Mouse (Mus musculus): ENCODE measurements around the gene Zfp526. TPM values are rescaled to one million over a fixed set of nuclear protein-coding genes. Genes with fewer than 3 reads are reported as not detected.

Gene Zfp526
- polyA plus RNA-seq, 1 experiment, result 13.9 TPM

GRCm38 (mm10) chr7:25274996-25275395 lies 53.8 kb downstream of the Zfp526 start:
- Histone ChIP-seq H3K27ac (ENCODE audit: control insufficient read depth, insufficient read depth, low read depth, low read length, poor library complexity) (no peak overlapping the region), H3K4me1 (ENCODE audit: control insufficient read depth, insufficient read depth, low read length) (peaks cover 7% of the 10 kb centered on the region)
- 81% methylated on average over 3 of the region's 3 CpGs for WGBS

GRCm38 (mm10) chr7:25275555-25276298 lies 54.5 kb downstream of the Zfp526 start:
- H3K4me3 ChIP-seq (replicated peaks; ENCODE audit: control insufficient read depth, low read depth, low read length), result no peak overlapping the region
- no peak overlapping the region for H3K27ac ChIP-seq (ENCODE audit: control insufficient read depth, insufficient read depth, low read depth, low read length, poor library complexity)
- H3K4me1 ChIP-seq (ENCODE audit: control insufficient read depth, insufficient read depth, low read length), result peaks cover 8% of the 10 kb centered on the region
- 81% methylated on average over 9 of the region's 9 CpGs for WGBS
- TF ChIP-seq POLR2A (IDR thresholded peaks at IDR 0.05; ENCODE audit: borderline replicate concordance, control insufficient read depth, low read depth, low read length) (no peak), CTCF (IDR thresholded peaks at IDR 0.05; ENCODE audit: control insufficient read depth, insufficient read depth, low read length) (no peak)

More at GRCm38 (mm10) chr7:25274996-25275395, 53.8 kb downstream of the Zfp526 start:
- no peak overlapping the region for H3K4me3 ChIP-seq (replicated peaks; ENCODE audit: control insufficient read depth, low read depth, low read length)
- no peak for TF ChIP-seq CTCF (IDR thresholded peaks at IDR 0.05; ENCODE audit: control insufficient read depth, insufficient read depth, low read length)
- no peak for TF ChIP-seq POLR2A (IDR thresholded peaks at IDR 0.05; ENCODE audit: borderline replicate concordance, control insufficient read depth, low read depth, low read length)

Other genes with a start within 250 kb of the Zfp526 start
- gene Rabac1, start 248.7 kb upstream of the Zfp526 start, polyA plus RNA-seq (2011; ENCODE audit: insufficient read depth, insufficient read length, low replicate concordance, missing spikeins), result 31.0 and 76.4 TPM in 2 replicates
- gene Atp1a3, start 215.5 kb upstream of the Zfp526 start, polyA plus RNA-seq (2011; ENCODE audit: insufficient read depth, insufficient read length, low replicate concordance, missing spikeins), result 6.1 and 13.9 TPM in 2 replicates
- 7.3 and 9.7 TPM in 2 replicates for gene Grik5, start 149.1 kb upstream of the Zfp526 start, polyA plus RNA-seq (2011; ENCODE audit: insufficient read depth, insufficient read length, low replicate concordance, missing spikeins)
- 8.1 and 11.3 TPM in 2 replicates for gene Zfp574, start 148.9 kb upstream of the Zfp526 start, polyA plus RNA-seq (2011; ENCODE audit: insufficient read depth, insufficient read length, low replicate concordance, missing spikeins)
- 7.8 and 16.8 TPM in 2 replicates for gene Pou2f2, start 41.7 kb upstream of the Zfp526 start, polyA plus RNA-seq (2011; ENCODE audit: insufficient read depth, insufficient read length, low replicate concordance, missing spikeins)
- 66.5 and 109 TPM in 2 replicates for gene Dedd2, start 810 bp upstream of the Zfp526 start, polyA plus RNA-seq (2011; ENCODE audit: insufficient read depth, insufficient read length, low replicate concordance, missing spikeins)
- 53.6 and 56.8 TPM in 2 replicates for gene Gsk3a, start 16.4 kb downstream of the Zfp526 start, polyA plus RNA-seq (2011; ENCODE audit: insufficient read depth, insufficient read length, low replicate concordance, missing spikeins)
- gene Erf, start 29.3 kb downstream of the Zfp526 start, polyA plus RNA-seq (2011; ENCODE audit: insufficient read depth, insufficient read length, low replicate concordance, missing spikeins), result 6.8 and 14.6 TPM in 2 replicates
- 174 and 292 TPM in 2 replicates for gene Cic, start 46.3 kb downstream of the Zfp526 start, polyA plus RNA-seq (2011; ENCODE audit: insufficient read depth, insufficient read length, low replicate concordance, missing spikeins)
- 31.5 and 46.4 TPM in 2 replicates for gene Pafah1b3, start 76.6 kb downstream of the Zfp526 start, polyA plus RNA-seq (2011; ENCODE audit: insufficient read depth, insufficient read length, low replicate concordance, missing spikeins)
- gene Prr19, start 80.0 kb downstream of the Zfp526 start, polyA plus RNA-seq (2011; ENCODE audit: insufficient read depth, insufficient read length, low replicate concordance, missing spikeins), result not detected in 2 replicates
- not detected in 2 replicates for gene Tmem145, start 84.7 kb downstream of the Zfp526 start, polyA plus RNA-seq (2011; ENCODE audit: insufficient read depth, insufficient read length, low replicate concordance, missing spikeins)
- gene Megf8, start 95.7 kb downstream of the Zfp526 start, polyA plus RNA-seq (2011; ENCODE audit: insufficient read depth, insufficient read length, low replicate concordance, missing spikeins), result 3.0 and 5.7 TPM in 2 replicates
- not detected in 2 replicates for gene Cnfn, start 148.3 kb downstream of the Zfp526 start, polyA plus RNA-seq (2011; ENCODE audit: insufficient read depth, insufficient read length, low replicate concordance, missing spikeins)
- gene Lipe, start 177.3 kb downstream of the Zfp526 start, polyA plus RNA-seq (2011; ENCODE audit: insufficient read depth, insufficient read length, low replicate concordance, missing spikeins), result 195 and 311 TPM in 2 replicates
- not detected in 2 replicates for gene Cxcl17, start 191.5 kb downstream of the Zfp526 start, polyA plus RNA-seq (2011; ENCODE audit: insufficient read depth, insufficient read length, low replicate concordance, missing spikeins)

Measured in bone marrow, adult 2 months (tissue).